Mouse (Mus musculus) kidney, embryonic 15.5 days (tissue): ENCODE measurements around the gene Klk1b1. TPM values are rescaled to one million over a fixed set of nuclear protein-coding genes. Genes with fewer than 3 reads are reported as not detected.
A peak's percentile ranks its signal among the peaks of the same experiment; 100 is the strongest.

Source experiments
- ATAC-seq: fragments of 200-750 bp; cut with Nextera tagmentation; replicated peaks from 2 replicates; pipeline ENCODE4 v1.8.0; 2017; ENCODE audit warnings: moderate TSS enrichment; ENCODE audit not compliant: low FRiP score
- H3K27ac ChIP-seq: fragments of 300-500 bp; sonication (generic); 2 replicates; pipeline ENCODE4 v1.5.1; 2015; ENCODE audit warnings: mild to moderate bottlenecking, inconsistent platforms
- H3K27me3 ChIP-seq: fragments of 300-500 bp; sonication (generic); 2 replicates; pipeline ENCODE4 v1.6.1; 2015; ENCODE audit warnings: inconsistent platforms
- H3K36me3 ChIP-seq: fragments of 300-500 bp; sonication (generic); 2 replicates; pipeline ENCODE4 v1.6.1; 2015; ENCODE audit warnings: inconsistent platforms
- H3K4me1 ChIP-seq: fragments of 300-500 bp; sonication (generic); 2 replicates; pipeline ENCODE4 v1.6.1; 2015; ENCODE audit warnings: inconsistent platforms
- H3K4me2 ChIP-seq: fragments of 300-500 bp; sonication (generic); 2 replicates; pipeline ENCODE4 v1.6.1; 2015; ENCODE audit warnings: moderate library complexity, mild to moderate bottlenecking, inconsistent platforms
- H3K4me3 ChIP-seq: fragments of 300-500 bp; sonication (generic); replicated peaks from 2 replicates; pipeline ENCODE4 v1.5.1; 2015; ENCODE audit warnings: mild to moderate bottlenecking, inconsistent platforms
- H3K9ac ChIP-seq: fragments of 300-500 bp; sonication (generic); 2 replicates; pipeline ENCODE4 v1.6.1; 2015; ENCODE audit warnings: mild to moderate bottlenecking, inconsistent platforms
- H3K9me3 ChIP-seq: fragments of 300-500 bp; sonication (generic); replicated peaks from 2 replicates; pipeline ENCODE4 v1.6.1; 2016; ENCODE audit warnings: inconsistent platforms
- WGBS: fragments of 180-500 bp; shearing (Covaris S2); methylation state at CpG from one replicate; pipeline ENCODE4 v1.1.7; 2015; ENCODE audit warnings: mixed read lengths; 5-methylcytosine and 5-hydroxymethylcytosine counted together
- polyA plus RNA-seq: library from polyadenylated mRNA; unstranded; fragments of >200 nt; fragmentation: Nextera tagmentation; extraction: Ambion mirVana; gene quantifications from 2 replicates; pipeline ENCODE4 v1.2.1, GENCODE M21; 2015

The Klk1b1 gene
- not detected in 2 replicates for polyA plus RNA-seq

DNA sequence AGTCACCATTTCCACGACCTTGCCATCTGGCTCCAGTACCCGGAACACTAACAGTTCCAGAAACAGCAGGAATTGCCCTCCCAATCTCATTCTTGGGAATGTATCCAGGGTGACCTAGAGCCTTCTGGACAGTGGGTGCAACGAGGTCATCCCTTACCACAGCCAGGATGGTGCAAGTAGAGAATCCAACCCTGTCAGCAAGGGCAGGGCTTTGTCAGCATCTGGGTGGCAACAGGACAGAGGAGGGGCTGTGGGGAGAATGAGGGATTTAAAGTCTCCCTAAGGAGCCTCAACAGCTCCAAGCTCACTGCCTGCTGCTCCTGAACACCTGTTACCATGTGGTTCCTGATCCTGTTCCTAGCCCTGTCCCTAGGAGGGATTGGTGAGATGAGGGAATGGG lies at the start of gene Klk1b1:
Gene Klk1b1 (plus strand): TSS at position 301 of the 400 bp plus-strand sequence.
- Histone ChIP-seq H3K4me1 (no peaks in the 10 kb centered on the region), H3K4me3 (no peak within 1 kb of the TSS), H3K27ac (no peak within 1 kb of the TSS), H3K9me3 (no peaks in the 10 kb centered on the region), H3K4me2 (no peak within 1 kb of the TSS), H3K9ac (no peak within 1 kb of the TSS), H3K36me3 (no peaks in the 10 kb centered on the region), H3K27me3 (no peaks in the 10 kb centered on the region)
- ATAC-seq, result no peak
- 69% methylated on average over 3 of the region's 3 CpGs for WGBS

GRCm38 (mm10) chr7:43918426-43918825 lies 48.1 kb upstream of the Klk1b1 start:
- 71% methylated on average over 13 of the region's 13 CpGs for WGBS
- Histone ChIP-seq H3K4me3 (no peak overlapping the region), H3K27ac (no peak overlapping the region), H3K9me3 (no peaks in the 10 kb centered on the region), H3K4me2 (no peak overlapping the region), H3K4me1 (0 out of 2 replicates have a peak, but pooled peaks cover 3% of the 10 kb centered on the region), H3K36me3 (no peaks in the 10 kb centered on the region), H3K27me3 (no peaks in the 10 kb centered on the region), H3K9ac (no peak overlapping the region)
- ATAC-seq, result no peak

DNA sequence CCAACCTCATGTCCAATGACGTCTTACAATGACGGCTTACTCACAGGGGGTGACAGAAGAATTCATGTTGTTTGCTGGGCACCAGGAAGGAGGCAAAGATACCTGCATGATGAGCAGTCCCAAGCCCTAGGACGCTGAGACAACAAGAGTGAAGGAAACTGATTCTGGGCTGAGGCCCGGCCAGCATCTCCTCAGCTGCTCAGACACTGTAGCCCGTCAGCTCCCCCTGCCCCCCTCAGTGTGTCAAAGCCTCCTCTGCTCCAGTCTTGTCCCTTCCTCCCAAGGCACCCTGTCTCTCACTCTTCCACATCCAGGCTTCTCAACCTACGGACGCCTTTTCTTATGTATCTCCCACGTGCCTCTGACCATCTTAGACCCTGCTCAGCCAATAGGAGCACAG lies 47.7 kb upstream of the Klk1b1 start:
- H3K36me3 ChIP-seq, result no peaks in the 10 kb centered on the region
- WGBS, result 74% methylated on average over 8 of the region's 8 CpGs

DNA sequence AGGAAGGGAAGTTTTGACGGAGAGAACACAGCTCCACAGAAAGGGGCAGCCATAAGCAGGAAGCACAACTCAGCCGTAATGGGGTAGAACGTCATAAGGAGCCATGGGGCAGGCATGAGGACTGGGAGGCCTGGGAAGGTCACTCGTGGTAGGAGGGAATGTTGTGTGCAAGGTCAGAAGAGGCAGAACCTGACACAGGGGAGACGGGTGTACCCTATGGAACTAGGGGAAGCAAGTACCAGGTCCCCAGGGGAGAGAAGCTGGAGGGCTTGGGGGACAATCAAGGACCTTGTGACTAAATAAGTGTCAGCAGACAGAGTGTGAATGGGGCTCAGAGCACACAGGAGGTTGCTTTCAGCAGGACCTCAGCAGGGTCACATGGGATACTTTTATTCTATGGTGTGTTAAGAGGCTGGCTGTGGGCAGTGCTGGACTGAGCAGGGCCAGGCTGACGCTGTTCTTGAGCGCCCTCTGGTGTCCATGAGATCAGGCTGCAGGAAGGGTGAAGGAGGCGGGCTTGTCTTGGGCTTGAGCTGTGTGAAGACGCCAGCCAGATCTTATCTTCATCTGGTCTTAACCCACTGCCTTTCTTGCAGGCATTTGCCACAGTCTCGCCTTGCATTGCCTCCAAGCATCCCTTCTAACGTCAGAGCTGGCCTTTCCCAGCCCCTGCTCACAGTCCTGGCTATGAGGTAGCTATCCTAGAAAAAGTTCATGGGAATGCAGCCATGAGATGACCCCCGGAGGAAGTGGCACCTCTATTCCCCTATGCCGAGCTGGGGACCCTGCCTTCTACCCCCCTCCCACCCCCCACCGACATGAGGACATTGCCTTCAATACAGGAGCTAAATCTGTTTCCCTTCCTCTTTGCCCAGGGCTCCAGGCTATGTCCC lies 46.7 kb upstream of the Klk1b1 start:
- ATAC-seq, result peak; percentile 89
- WGBS, result 30% methylated on average over 14 of the region's 14 CpGs
- no peak overlapping the region for H3K4me3 ChIP-seq

More for the DNA sequence above, 47.7 kb upstream of the Klk1b1 start:
- Histone ChIP-seq H3K4me1 (0 out of 2 replicates have a peak, but pooled peaks cover 3% of the 10 kb centered on the region), H3K4me3 (no peak overlapping the region), H3K4me2 (no peak overlapping the region), H3K27me3 (no peaks in the 10 kb centered on the region), H3K9ac (no peak overlapping the region), H3K9me3 (no peaks in the 10 kb centered on the region), H3K27ac (no peak overlapping the region)
- ATAC-seq, result no peak

DNA sequence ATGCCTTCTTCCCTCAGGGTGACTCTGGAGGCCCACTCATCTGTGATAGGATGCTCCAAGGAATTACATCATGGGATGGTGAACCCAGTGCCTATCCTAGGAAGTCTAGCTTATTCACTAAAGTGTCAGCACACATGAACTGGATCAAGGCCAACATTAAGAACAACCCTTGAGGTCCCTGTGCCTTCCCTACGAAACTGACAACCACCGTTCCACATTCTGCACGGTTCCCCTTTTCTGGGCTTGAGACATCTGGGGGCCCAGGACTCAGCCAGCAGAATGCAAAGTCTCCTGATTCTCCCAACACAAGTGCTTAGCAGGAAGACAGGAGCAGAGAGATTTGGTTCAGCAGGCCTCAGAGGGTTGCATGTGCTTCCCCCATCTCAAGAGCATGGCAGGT lies 46.0 kb upstream of the Klk1b1 start:
- no peak for ATAC-seq
- H3K27me3 ChIP-seq, result no peaks in the 10 kb centered on the region
- H3K27ac ChIP-seq, result no peak overlapping the region
- H3K4me3 ChIP-seq, result no peak overlapping the region
- H3K9me3 ChIP-seq, result no peaks in the 10 kb centered on the region
- H3K4me2 ChIP-seq, result no peak overlapping the region
- no peak overlapping the region for H3K9ac ChIP-seq
- H3K36me3 ChIP-seq, result no peaks in the 10 kb centered on the region
- H3K4me1 ChIP-seq, result 0 out of 2 replicates have a peak, but pooled peaks cover 3% of the 10 kb centered on the region
- WGBS, result 92% methylated on average over 3 of the region's 3 CpGs

More for the DNA sequence above, 46.7 kb upstream of the Klk1b1 start:
- Histone ChIP-seq H3K27me3 (no peaks in the 10 kb centered on the region), H3K4me2 (no peak overlapping the region), H3K9me3 (no peaks in the 10 kb centered on the region), H3K4me1 (0 out of 2 replicates have a peak, but pooled peaks cover 3% of the 10 kb centered on the region), H3K36me3 (no peaks in the 10 kb centered on the region), H3K9ac (no peak overlapping the region), H3K27ac (no peak overlapping the region)

DNA sequence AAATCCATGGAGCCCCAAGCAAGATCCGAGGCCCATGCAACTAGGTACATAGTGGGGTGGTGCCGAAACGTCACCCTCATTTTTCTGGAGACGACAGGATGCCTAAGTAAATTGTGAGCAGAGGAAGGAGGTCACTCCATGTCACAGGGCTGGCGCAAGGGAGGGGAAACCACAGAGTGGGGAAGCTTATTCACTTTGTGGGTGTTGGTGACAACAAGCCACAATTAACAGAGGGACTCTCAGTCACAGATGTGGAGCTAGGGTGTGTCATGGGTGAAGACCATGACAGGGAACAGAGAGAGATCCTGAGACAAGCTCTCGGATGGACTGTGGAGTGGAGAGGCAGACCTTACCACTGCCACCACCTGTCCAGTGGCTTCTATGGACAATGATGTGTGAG lies 45.5 kb upstream of the Klk1b1 start:
- no peak overlapping the region for H3K9ac ChIP-seq
- 0 out of 2 replicates have a peak, but pooled peaks cover 3% of the 10 kb centered on the region for H3K4me1 ChIP-seq
- H3K4me2 ChIP-seq, result no peak overlapping the region
- H3K4me3 ChIP-seq, result no peak overlapping the region
- no peaks in the 10 kb centered on the region for H3K27me3 ChIP-seq
- H3K27ac ChIP-seq, result no peak overlapping the region
- no peaks in the 10 kb centered on the region for H3K9me3 ChIP-seq
- no peaks in the 10 kb centered on the region for H3K36me3 ChIP-seq
- ATAC-seq, result no peak
- 84% methylated on average over 6 of the region's 6 CpGs for WGBS

DNA sequence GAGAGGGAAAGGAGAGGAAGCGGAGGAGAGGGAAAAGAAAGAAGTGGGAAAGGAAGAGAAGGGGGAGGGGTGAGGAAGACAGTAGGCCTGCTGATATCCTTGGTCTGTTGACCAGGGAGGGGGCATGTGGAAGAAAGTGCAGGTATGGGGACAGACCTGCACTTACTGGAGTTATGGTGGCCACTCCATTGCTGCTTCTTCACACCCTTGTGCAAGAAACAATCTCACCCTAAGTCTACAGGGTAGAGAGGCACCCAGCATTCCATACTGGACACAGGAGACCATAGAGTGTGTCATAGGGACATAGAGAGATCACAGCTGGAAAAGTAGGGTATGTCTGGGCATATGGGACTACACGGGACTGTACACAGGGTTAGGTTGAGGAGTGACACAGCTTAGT lies 44.6 kb upstream of the Klk1b1 start:
- no peak overlapping the region for H3K4me2 ChIP-seq
- no peak overlapping the region for H3K4me3 ChIP-seq
- H3K27me3 ChIP-seq, result no peaks in the 10 kb centered on the region
- 0 out of 2 replicates have a peak, but pooled peaks cover 3% of the 10 kb centered on the region for H3K4me1 ChIP-seq
- H3K9me3 ChIP-seq, result no peaks in the 10 kb centered on the region
- no peak overlapping the region for H3K9ac ChIP-seq
- H3K36me3 ChIP-seq, result no peaks in the 10 kb centered on the region
- no peak for ATAC-seq
- WGBS, result 75% methylated on average over 2 of the region's 2 CpGs
- no peak overlapping the region for H3K27ac ChIP-seq

- WGBS, result 73% methylated on average over 5 of the region's 5 CpGs
- no peaks in the 10 kb centered on the region for H3K9me3 ChIP-seq
- H3K4me3 ChIP-seq, result no peak overlapping the region
- H3K36me3 ChIP-seq, result no peaks in the 10 kb centered on the region
- H3K27ac ChIP-seq, result no peak overlapping the region
- no peak for ATAC-seq
- no peak overlapping the region for H3K4me2 ChIP-seq
- no peak overlapping the region for H3K9ac ChIP-seq
- H3K4me1 ChIP-seq, result no peaks in the 10 kb centered on the region
- H3K27me3 ChIP-seq, result no peaks in the 10 kb centered on the region
Observed at GRCm38 (mm10) chr7:43925985-43926384, 40.6 kb upstream of the Klk1b1 start.

GRCm38 (mm10) chr7:43928521-43928920 lies 38.0 kb upstream of the Klk1b1 start:
- Histone ChIP-seq H3K27me3 (no peaks in the 10 kb centered on the region), H3K9ac (no peak overlapping the region), H3K4me1 (no peaks in the 10 kb centered on the region), H3K9me3 (no peaks in the 10 kb centered on the region), H3K4me3 (no peak overlapping the region), H3K27ac (no peak overlapping the region), H3K4me2 (no peak overlapping the region), H3K36me3 (no peaks in the 10 kb centered on the region)
- WGBS, result 43% methylated on average over 4 of the region's 4 CpGs
- ATAC-seq, result 0 out of 2 replicates have a peak, but pooled peaks have one; percentile 15

DNA sequence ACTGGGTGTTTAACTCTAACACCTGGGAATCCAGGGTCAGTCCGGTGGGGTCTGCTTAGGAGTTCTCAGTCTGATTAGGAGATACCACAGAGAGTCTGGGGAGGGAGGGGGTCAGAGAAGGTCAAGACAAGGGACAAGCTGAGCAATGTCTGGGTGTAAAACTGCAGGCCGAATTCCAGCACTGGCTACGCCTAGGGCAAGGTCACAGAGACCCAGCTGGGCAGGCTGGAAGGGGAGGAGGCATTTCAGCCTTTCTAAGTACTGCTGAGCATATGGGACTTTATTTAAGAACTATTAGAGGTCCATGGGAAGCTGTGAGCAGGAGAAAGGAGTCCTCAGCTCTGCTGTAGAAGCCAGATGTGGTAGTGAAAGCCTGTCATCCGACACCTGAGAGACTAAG lies 34.2 kb upstream of the Klk1b1 start:
- H3K4me3 ChIP-seq, result no peak overlapping the region
- H3K4me1 ChIP-seq, result 0 out of 2 replicates have a peak, but pooled peaks cover 5% of the 10 kb centered on the region
- H3K9ac ChIP-seq, result no peak overlapping the region
- no peak for ATAC-seq
- no peaks in the 10 kb centered on the region for H3K9me3 ChIP-seq
- no peak overlapping the region for H3K4me2 ChIP-seq
- H3K27ac ChIP-seq, result no peak overlapping the region
- WGBS, result 59% methylated on average over 4 of the region's 4 CpGs
- H3K36me3 ChIP-seq, result no peaks in the 10 kb centered on the region
- H3K27me3 ChIP-seq, result no peaks in the 10 kb centered on the region

- H3K9ac ChIP-seq, result no peak within 1 kb of the TSS
- 87% methylated on average over 3 of the region's 3 CpGs for WGBS
Observed at GRCm38 (mm10) chr7:43933440-43933839, 33.1 kb upstream of the Klk1b1 start, which contains the start of gene Klk15. Klk15 (plus strand) TSS chr7:43933740.

DNA sequence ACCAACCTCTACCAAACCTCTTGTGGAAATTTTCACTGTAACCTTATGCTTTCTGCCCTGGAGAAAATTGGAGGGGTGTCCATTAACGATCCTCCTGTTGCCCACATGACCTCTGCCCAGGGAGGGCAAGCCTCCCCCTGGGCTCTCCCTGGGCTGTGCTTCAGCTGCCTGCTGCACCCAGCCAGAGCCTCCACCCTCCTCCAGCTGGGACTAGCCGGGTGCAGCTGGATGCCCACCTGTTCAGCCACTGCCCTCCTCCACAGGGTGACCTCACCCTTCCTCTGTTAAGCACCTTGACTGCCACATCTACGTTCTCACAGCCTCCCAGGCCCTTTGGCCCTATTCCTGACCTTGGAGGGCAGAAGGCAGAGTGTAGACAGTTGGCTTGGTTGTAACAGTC lies 31.8 kb upstream of the Klk1b1 start:
- no peaks in the 10 kb centered on the region for H3K9me3 ChIP-seq
- H3K4me1 ChIP-seq, result 0 out of 2 replicates have a peak, but pooled peaks cover 5% of the 10 kb centered on the region
- H3K4me3 ChIP-seq, result no peak overlapping the region
- H3K27ac ChIP-seq, result no peak overlapping the region
- 29% methylated on average over 3 of the region's 3 CpGs for WGBS
- no peak overlapping the region for H3K4me2 ChIP-seq
- ATAC-seq, result peak; percentile 80
- H3K27me3 ChIP-seq, result no peaks in the 10 kb centered on the region
- no peak overlapping the region for H3K9ac ChIP-seq
- no peaks in the 10 kb centered on the region for H3K36me3 ChIP-seq

More at GRCm38 (mm10) chr7:43933440-43933839, 33.1 kb upstream of the Klk1b1 start, which contains the start of gene Klk15:
- Histone ChIP-seq H3K27ac (no peak within 1 kb of the TSS), H3K4me2 (no peak within 1 kb of the TSS), H3K36me3 (no peaks in the 10 kb centered on the region), H3K9me3 (no peaks in the 10 kb centered on the region), H3K4me1 (0 out of 2 replicates have a peak, but pooled peaks cover 5% of the 10 kb centered on the region), H3K4me3 (no peak within 1 kb of the TSS), H3K27me3 (no peaks in the 10 kb centered on the region)
- ATAC-seq, result no peak
